Mouse (Mus musculus) gastrocnemius, postnatal 36 days (tissue): ENCODE data around the gene Rpn1. TPM values are rescaled to one million over a fixed set of nuclear protein-coding genes. Genes with fewer than 3 reads are reported as not detected.

Source experiments
- DNase-seq, 2 experiments: peaks; one replicate each; pipeline ENCODE4 v3.0.0; 2022
- intact Hi-C: fragments of 180-260 bp; cut with DNase I; formaldehyde crosslinking; loops from one replicate; pipeline ENCODE4 v1.15.1; 2025
- total RNA-seq, 2 experiments: library from RNA; stranded (reverse); gene quantifications; 2 replicates each; pipeline ENCODE4 v1.2.3; 2021

The Rpn1 gene
- total RNA-seq, 2 experiments from 2014 or later, result 65.2 to 80.5 TPM

DNA sequence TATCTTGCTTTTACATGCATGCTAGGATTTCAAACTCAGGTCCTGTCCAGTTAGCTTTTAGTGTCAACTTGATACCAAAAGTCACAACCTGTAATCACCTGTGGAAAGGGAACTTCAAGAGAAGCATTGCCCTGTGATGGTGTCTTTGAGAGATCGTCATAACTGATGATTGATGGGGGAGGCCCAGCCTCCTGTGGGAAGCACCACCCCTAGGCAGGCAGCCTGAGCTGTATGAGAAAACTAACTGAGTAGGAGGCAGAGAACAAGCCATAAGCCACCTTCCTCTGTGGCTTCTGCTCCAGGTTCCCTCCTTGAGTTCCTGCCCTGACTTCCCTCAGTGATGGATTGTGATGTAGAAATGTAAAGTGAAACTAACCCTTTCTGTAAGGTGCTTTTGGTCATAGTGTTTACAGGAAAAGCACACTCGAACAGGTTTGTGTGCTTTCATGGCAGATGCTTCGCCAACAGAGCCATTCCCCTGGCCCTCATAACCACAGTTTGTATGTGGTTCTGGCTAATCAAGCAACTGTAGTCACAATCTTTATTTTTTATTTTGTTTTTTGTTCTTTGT, 20.1 kb upstream of the Rpn1 start:
- intact Hi-C loops, result no loop called here
- DNase-seq, result no peak

DNA sequence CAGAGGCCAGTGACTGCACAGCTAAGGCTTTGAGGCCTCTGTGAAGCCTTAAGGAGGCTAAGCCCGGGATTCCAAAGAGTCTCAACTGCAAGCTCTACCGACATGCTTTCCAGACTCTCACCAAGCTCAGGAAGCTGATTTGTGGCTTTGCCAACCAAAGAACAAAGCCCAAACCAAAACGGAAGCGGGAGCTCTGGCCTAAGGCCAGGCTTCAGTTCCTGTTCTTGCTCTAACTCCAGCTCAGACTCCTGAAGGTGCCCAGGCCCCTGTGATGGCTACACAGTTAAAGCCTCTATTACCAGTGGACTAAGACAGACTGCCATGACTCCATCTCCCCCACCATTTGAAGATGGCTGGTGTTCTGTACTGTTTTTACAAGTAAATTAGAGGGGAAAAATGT, 19.2 kb upstream of the Rpn1 start:
- intact Hi-C loops, result no loop called here
- DNase-seq, result peak; percentile 50 to 56

DNA sequence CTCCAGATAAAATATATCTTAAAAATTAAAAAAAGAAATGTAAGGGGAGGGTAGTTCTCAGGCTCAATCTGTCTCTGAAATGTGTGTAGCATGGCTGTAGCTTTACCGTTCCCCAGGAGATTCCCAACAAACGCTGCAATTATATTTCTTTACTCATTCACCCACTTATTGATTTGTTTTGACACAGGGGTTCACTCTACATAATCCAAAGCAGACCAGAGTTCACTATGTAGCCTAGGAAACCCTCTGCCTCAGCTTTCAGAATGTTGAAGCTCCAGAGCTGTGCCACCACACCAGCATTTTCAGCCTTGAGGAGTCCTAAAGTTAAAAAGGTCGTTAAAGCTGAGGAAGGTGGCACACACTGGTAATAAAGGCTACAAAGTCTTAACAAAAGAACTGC, 18.3 kb upstream of the Rpn1 start:
- no peak for DNase-seq
- intact Hi-C loops, result no loop called here

DNA sequence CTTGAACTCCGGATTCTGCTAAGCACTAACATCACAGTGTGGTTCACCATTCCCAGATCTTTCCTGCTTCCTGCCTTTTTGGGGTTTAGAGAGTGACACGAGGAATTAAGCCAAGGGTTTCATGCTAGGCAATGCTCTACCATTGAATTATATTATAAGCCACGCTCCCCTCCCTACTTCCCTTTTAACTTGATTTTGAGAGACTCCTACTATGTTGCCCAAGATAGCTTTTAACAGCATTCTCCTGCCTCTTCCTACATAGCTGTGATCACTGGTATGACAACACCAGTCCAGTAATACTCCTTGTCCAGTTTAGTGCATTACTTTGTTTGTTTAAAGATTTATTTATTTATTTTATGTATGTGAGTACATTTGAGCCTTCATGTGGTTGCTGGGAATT, 16.6 kb upstream of the Rpn1 start:
- intact Hi-C loops, result no loop called here
- no peak for DNase-seq

DNA sequence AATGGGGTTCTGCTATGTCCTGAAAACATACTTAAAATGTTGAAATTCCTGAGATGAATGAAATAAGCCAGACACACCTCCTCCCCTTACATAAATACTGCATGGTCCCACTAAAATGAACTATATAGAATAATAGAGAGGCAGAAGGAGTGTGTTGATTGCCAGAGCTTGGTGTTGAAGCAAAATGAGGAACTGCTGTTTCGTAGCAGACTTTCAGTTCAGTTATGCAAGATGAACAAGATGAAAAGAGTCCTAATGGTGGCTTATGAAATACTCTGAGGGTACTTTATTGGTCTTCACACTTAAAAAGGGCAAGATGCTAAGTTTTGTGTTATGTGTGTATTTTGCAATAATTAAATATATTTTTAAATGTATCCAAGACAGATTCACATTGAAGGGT, 15.5 kb upstream of the Rpn1 start:
- intact Hi-C loops, result no loop called here
- no peak for DNase-seq

DNA sequence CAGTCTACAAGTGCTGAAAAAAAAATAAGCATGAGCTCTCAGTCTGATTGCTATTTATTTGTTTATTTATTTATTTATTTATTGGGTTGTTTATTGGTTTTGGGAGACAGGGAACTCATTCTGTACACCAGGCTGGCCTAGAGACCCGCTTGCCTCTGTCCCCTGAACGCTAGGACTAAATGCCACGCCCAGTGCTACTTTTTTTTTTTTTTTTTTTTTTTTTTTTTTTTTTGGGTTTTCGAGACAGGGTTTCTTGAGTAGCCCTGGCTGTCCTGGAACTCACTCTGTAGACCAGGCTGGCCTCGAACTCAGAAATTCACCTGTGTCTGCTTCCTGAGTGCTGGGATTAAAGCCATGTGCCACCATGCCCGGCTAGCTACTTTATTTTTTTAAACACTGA, 13.8 kb upstream of the Rpn1 start:
- intact Hi-C loops, result no loop called here

DNA sequence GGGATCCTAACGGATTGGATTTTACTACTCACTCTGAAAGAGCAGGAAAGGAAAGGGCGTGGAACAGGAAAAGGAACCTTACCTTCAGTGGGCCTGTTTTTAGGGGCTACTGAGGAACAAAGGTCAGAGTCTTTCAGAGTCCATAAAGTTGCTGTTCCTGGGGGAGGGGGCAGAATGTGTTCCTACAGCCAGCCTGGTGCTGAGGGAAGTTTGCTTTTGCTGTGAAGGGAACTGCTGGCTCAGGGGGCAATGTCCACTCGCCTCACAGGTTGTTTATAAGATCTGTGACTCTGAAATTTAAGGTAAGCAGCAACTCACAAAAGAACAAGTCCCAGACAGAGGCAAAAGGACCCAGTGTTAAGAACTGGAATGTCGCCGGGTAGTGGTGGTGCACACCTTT, 13.1 kb upstream of the Rpn1 start:
- intact Hi-C loops, result no loop called here
- no peak for DNase-seq

More for the DNA sequence above, 13.8 kb upstream of the Rpn1 start:
- no peak for DNase-seq

DNA sequence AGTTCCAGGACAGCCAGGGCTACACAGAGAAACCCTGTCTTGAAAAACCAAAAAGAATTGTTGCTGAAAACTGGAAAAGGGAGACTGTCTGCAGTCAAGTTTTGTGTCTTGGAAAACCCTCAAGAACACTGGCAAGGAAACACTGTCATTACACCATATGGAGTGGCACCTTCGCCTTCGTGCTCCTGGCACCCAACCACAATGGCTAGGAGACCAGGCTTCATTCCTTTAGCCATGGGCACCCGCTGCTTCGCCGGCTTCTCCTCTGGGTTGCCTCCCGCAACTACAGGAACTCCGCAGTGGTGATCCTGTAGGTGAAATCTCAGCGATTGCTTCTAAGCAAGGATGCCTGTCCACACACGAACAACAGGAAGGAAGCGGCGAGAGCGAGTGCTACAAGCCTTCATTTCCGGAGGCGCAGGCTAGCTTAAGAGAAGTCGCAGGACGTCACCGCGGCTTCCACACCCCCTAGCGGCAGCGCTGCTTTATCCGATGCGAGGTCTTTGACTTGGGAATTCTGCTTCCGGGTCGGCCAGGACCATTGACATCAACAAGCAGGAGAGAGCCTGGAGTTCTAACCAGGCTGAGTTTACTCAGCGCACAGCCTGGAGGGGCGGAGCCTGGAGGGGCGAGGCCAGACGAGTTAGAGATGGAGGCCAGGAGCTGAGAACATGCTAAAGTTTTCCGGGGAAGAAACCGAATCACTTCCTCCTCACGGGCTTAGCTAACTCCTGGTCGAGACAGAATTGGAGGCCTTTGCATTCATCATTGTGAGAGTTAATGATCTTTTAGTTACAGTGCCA, 9.3 kb upstream of the Rpn1 start:
- intact Hi-C loops, result loop anchor here (5.0 kb wide), 2 partner anchors 63 to 163 kb away; partner anchors contain the start of gene Hmces
- peak; percentile 93 to 94 for DNase-seq

DNA sequence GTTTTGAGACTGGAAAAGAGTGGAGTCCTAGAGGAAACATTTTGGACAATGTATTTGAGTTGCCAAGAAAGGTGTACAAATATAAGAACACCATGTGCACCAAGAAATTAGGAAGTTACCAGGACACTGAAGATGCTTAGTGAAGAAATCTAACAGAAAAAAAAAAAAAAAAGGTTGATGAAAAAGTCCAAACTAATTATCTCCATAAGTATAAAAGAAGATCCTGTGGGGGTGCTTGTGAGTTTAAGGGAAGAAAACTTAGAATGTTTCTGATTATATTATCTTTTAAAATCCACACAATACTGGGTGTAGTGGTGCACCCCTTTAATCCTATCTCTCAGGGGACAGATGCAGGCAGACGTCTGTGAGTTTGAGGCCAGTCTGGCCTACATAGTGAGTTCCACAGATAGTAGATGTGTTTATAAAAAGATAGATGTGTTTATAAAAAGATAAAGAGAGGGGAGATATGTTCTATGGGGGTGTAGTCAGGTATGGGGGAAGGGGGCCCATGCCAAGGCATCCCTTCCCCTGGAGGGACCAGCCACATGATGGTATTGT, 8.2 kb upstream of the Rpn1 start:
- intact Hi-C loops, result loop anchor here (5.0 kb wide), 2 partner anchors 64 to 164 kb away; partner anchors contain the start of gene Hmces
- DNase-seq, result no peak

DNA sequence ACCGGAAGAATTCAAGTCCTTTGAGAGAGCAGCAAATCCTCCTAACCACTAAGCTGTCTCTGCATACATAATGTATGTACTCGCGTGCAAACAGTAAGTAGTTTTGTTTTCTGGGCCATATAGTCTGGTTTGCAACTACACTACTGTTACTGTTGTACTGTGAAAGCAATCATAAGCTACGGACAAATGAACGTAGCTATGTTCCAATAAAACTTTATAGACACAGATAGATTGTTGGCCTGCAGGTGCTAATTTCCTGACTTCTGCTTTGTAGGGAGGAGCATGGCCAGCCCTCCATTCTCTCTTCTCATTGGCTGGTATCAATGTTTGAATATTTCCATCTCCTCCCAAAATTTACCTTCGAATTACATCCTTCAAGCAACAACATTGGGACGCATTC, 1.2 kb upstream of the Rpn1 start:
- intact Hi-C loops, result no loop called here
- DNase-seq, result no peak

DNA sequence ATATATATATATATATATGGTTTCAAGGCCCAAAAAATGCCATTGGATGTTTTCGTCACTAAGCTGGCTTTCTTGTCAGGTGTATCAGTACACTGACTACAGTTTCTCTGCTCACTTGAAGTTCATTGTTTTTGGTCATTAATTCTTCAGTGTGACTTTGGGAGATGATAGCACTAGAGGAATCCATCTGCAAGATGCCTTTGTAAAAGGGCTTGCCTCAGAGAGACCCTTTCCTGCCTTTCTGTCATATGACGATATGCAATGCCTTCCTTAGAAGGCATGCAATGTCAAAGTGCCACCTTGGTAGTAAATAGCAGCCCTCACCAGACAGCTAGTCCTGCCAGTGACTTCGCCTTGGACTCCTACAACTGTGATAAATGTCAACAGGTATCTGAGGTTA, 610 bp upstream of the Rpn1 start:
- no peak for DNase-seq
- intact Hi-C loops, result no loop called here

DNA sequence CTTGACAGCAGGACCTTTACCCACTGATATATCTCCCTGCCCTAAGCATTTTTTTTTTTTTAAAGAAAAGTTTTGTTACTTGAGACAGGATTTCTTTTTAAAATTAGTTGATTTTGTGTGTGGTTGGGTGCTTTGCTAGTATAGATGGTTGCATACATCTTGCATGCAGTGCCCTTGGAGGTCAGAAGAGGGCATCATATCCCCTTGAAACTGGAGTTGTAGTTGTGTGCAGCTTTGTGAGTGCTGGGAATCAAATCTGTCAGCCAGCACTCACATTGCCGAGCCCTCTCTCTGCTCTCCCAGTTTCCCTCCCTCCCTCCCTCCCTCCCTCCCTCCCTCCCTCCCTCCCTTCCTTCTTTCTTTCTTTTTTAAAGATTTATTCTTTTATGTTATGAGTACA, 4.7 kb downstream of the Rpn1 start:
- no peak for DNase-seq
- intact Hi-C loops, result no loop called here

DNA sequence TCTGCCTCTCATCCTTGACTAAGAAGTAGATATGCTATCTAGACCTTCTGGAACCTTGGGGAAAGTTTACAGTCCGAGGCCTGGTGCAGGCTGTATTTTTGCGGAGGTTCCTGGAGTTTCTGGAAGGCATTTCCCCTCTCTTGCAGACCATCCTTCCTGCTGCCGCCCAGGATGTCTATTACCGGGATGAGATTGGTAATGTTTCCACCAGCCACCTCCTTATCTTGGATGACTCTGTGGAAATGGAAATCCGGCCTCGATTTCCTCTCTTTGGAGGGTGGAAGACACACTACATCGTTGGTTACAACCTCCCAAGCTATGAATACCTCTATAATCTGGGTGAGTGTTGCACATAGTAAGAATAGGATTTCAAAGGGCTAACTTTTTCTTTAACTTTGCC, 11.1 kb downstream of the Rpn1 start:
- intact Hi-C loops, result no loop called here
- no peak for DNase-seq

DNA sequence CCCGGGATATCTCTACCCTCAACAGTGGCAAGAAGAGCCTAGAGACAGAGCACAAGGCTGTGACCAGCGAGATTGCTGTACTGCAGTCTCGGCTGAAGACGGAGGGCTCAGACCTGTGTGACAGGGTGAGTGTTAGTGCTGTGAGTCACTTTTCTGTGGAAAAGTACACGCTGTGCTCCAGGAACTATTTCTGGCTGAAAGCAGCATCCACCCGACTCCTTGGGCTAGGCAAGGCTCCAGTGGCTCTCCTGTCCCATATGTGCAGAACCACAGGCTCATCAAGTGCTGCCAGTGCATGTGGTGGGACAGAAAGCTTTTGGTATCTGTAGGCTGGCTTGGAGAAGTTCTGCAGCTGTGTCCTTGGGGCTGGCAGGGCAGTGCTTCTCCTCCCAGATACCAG, 17.8 kb downstream of the Rpn1 start:
- DNase-seq, result no peak
- intact Hi-C loops, result loop anchor here (5.0 kb wide), 1 partner anchor 195 kb away; no protein-coding TSS in a partner anchor

DNA sequence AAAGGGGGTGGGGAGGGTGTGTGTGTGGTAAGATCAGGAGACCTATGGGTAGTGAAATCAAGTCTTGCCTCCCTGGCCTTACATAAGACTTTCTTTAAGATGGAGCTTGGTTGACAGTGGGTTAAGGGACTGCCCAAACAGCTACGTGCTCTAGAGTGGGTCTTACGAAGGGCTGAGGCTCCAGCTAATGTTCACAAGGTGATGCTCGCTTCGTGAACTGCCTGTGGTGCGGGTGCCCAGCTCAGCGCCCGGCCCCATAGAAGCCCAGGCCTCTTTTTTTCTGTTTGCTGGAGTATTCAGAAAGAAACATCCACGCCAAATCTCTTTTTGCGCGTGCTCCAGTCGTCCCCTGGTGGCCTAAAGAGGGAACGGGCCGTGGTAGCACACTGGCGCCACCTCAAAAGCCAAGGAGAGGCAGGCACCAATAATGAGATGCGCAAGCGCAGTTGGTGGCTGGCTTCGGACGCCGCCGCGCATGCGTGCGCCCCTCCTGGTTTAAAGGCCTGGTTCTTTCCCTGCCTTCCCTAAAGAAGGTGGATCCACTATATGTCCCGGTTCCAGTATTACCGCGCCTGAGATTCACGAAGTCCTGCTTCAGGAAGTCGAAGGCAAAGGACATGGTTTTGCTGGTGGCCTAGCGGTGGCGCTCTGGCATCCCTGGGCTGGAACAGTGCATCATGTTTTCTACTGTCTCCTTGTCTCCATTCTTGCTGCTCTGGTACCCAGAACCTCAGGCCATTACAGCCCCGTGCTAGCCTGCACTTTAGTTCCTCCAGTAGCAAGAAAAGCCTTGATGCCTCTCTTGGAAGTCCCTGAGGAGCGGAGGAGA, 21.7 kb downstream of the Rpn1 start:
- DNase-seq, result peak; percentile 81 to 85
- intact Hi-C loops, result no loop called here

DNA sequence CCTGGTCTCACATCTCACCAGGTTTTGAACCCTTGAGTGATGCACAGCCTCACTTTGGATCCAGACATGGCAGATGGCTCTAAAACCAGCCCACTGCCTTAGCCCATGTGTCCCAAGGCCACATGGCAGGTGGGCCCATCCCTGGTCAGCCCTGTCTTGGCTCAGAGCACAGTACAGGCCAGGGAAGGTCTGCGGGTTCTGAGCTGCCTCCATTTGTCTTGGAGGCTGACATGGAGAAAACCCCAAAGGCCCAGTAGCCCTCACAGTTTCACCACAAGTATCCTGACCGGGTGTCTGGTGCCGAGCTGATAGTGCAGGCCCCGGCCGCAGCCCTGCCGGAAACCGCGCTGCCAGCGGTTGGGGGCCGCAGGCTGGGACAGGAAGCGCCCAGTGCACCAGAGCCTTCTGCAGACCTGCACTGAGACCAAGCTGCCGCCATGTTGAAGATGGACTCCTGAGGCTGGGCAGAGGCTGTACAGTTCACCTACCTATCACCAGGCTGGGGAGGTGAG, 22.4 kb downstream of the Rpn1 start:
- intact Hi-C loops, result no loop called here
- no peak for DNase-seq

DNA sequence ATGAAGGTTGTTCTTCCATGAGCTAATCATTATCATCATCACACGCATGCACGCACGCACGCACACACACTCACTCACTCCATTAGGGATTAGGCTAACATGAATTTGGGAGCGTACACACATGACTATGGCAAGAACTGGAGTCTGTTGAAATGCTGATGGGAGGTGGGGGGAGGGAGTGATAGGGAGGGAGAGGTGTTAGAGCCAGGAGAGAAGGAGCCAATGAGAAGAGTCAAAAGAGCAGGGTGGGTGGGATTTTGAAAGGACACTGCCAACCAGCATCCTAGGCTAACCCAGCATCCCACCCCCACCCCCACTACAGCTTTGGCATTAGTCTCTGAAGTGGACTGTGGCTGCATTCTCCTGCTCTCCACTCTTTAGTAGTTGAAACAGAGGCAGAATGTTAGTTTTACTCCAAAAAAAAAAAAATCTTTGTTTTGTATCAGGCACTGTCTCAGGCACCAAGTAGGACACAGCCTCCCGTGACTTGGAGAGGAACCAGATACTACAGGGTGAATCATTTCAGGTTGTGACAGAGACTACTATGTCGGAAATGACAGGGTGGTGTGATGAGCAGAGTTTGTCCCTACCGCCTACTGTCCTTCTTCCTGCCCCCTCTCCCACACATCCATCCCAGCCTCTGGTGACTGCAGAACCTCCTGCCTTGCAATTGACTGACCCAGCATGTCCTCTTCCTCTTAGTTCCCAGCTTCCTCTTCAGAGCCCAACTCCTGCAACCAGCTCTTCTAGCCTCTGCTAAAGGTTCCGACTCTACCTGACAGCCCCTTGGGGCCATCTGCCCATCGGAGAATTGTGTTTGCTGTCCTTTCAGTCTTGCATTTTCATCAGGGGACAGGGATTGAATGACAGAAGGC, 23.6 kb downstream of the Rpn1 start:
- intact Hi-C loops, result no loop called here
- DNase-seq, result no peak

DNA sequence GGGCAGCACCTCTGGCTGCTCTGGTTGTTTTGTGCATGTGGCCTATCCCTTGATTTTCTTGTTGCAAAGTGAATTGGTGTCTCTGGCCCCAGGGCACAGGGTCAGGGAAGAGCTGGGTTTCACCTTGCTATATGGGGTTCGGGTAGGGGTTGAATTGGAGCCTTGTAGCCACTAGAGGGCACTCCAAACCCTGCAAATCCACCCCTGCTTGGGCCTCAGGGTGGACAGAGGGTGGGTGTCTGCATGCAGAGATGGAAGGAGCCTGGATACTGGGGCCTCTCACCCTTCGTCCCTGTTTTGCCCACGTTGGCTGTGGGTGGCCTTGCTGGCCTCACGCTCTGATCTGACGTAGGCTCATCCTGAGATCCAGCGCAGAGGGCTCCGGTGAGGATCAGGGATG, 28.9 kb downstream of the Rpn1 start:
- DNase-seq, result peak in 1 of 2 experiments; percentile 36
- intact Hi-C loops, result loop anchor here (5.0 to 10.0 kb wide), 5 partner anchors 74 to 382 kb away; no protein-coding TSS in a partner anchor

DNA sequence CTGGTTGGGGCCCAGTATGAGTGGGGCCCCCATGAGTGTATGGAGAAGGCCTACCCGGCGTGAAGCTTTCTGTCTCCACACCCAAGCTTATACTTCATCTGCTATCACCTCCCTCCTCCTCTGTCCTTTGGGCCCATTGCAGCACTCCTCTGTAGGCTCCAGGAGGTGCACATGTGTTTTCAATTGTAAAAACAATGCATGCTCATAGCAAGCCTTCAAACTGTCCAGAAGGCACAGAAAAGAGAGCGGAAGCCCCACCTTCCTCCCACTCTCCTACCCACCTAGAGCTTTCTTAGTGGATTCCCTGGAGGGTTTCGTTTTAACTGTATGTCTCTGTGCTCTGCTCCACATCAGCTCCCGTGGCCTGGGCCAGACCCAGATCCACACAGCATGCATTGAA, 30.1 kb downstream of the Rpn1 start:
- intact Hi-C loops, result loop anchor here (5.0 to 10.0 kb wide), 5 partner anchors 73 to 380 kb away; no protein-coding TSS in a partner anchor
- DNase-seq, result no peak
